Mouse (Mus musculus) G1E (cell line): Measurements from ENCODE around the gene Btbd18. TPM values are rescaled to one million over a fixed set of nuclear protein-coding genes. Genes with fewer than 3 reads are reported as not detected.

Source experiments
- ATAC-seq: 2 replicates; pipeline ENCODE4 v1.8.0; 2016; ENCODE audit warnings: mild to moderate bottlenecking; ENCODE audit not compliant: insufficient number of reproducible peaks, poor library complexity, low FRiP score, severe bottlenecking; ENCODE audit errors: extremely low read depth
- DNase-seq: peaks from one replicate; pipeline ENCODE4 v3.0.0; 2012; ENCODE audit warnings: low spot score
- H3K27me3 ChIP-seq: 2 replicates; pipeline ENCODE4 v1.6.1; 2012; ENCODE audit warnings: mild to moderate bottlenecking, low read length, inconsistent platforms; ENCODE audit not compliant: insufficient read depth
- H3K36me3 ChIP-seq: replicated peaks from 2 replicates; pipeline ENCODE3; 2012; ENCODE audit warnings: mild to moderate bottlenecking, inconsistent platforms
- H3K4me1 ChIP-seq: 2 replicates; pipeline ENCODE4 v1.6.1; 2012; ENCODE audit warnings: low read depth, low read length, inconsistent platforms, mixed read lengths; ENCODE audit not compliant: insufficient read depth
- H3K4me3 ChIP-seq: 2 replicates; pipeline ENCODE4 v1.5.1; 2012; ENCODE audit warnings: low read depth, mild to moderate bottlenecking, inconsistent platforms, low read length, moderate library complexity, mixed read lengths
- H3K9me3 ChIP-seq: replicated peaks from 2 replicates; pipeline ENCODE4 v1.6.1; 2012; ENCODE audit warnings: inconsistent platforms
- CTCF ChIP-seq: IDR thresholded peaks from 2 replicates; pipeline ENCODE4 v1.5.1; 2012; ENCODE audit warnings: low read depth, low read length, inconsistent platforms, mixed read lengths
- GATA1 ChIP-seq: IDR thresholded peaks from 2 replicates; pipeline ENCODE4 v1.6.1; 2012; ENCODE audit warnings: borderline replicate concordance, low read length, inconsistent platforms, mixed read lengths
- GATA2 ChIP-seq: IDR thresholded peaks from 2 replicates; pipeline ENCODE4 v1.6.1; 2012; ENCODE audit warnings: low read depth, low read length, inconsistent platforms, borderline replicate concordance
- POLR2AphosphoS5 ChIP-seq: IDR thresholded peaks from 2 replicates; pipeline ENCODE4 v1.6.1; 2012; ENCODE audit warnings: low read depth, low read length, inconsistent platforms; ENCODE audit not compliant: insufficient replicate concordance
- TAL1 ChIP-seq: conservative IDR thresholded peaks from 2 replicates; pipeline ENCODE4 v1.6.1; 2012; ENCODE audit warnings: low read depth, low read length, inconsistent platforms, mixed read lengths
- polyA plus RNA-seq: library from polyadenylated mRNA; stranded (reverse); fragments of >175 nt; gene quantifications from 2 replicates; pipeline ENCODE4 v1.2.3, GENCODE M21; 2012
- total RNA-seq, 2 experiments: library from RNA; stranded (forward) in 1 of 2; stranded (reverse) in 1 of 2; fragments of 200-1000 nt in 1 of 2; fragments of >200 nt in 1 of 2; fragmentation: Nextera tagmentation in 1 of 2; gene quantifications; 2 replicates each; pipeline ENCODE4 v1.2.3; 2014 to 2017

Btbd18 gene
- total and polyA plus RNA-seq, 3 experiments: 0.16 TPM; not detected in 2

- Histone ChIP-seq H3K36me3 (peaks cover 39% of the 10 kb centered on the region), H3K9me3 (no peaks in the 10 kb centered on the region), H3K27me3 (no peaks in the 10 kb centered on the region), H3K4me1 (peaks cover 60% of the 10 kb centered on the region), H3K4me3 (no peak overlapping the region)
- TF ChIP-seq GATA1 (no peak), TAL1 (no peak), GATA2 (no peak), CTCF (no peak), POLR2AphosphoS5 (no peak)
- ATAC-seq: no peak
- no peak for DNase-seq
Measured at GRCm38 (mm10) chr2:84634006-84634405, 24.9 kb upstream of the Btbd18 start.

- Histone ChIP-seq H3K4me1 (peaks cover 60% of the 10 kb centered on the region), H3K27me3 (no peaks in the 10 kb centered on the region), H3K9me3 (no peaks in the 10 kb centered on the region), H3K36me3 (peaks cover 34% of the 10 kb centered on the region), H3K4me3 (no peak overlapping the region)
- ATAC-seq (no peak), DNase-seq (no peak)
- TF ChIP-seq GATA2: no peak
- TF ChIP-seq POLR2AphosphoS5: no peak
- no peak for TF ChIP-seq TAL1
- TF ChIP-seq CTCF: no peak
- no peak for TF ChIP-seq GATA1
Measured at GRCm38 (mm10) chr2:84634934-84635482, 23.9 kb upstream of the Btbd18 start.

GRCm38 (mm10) chr2:84635611-84636010 is 23.3 kb upstream of the Btbd18 start:
- Histone ChIP-seq H3K4me1 (peaks cover 60% of the 10 kb centered on the region), H3K4me3 (no peak overlapping the region), H3K36me3 (peaks cover 35% of the 10 kb centered on the region), H3K27me3 (no peaks in the 10 kb centered on the region), H3K9me3 (no peaks in the 10 kb centered on the region)
- DNase-seq: no peak
- ATAC-seq: no peak
- TF ChIP-seq CTCF: no peak
- TF ChIP-seq GATA1: no peak
- TF ChIP-seq TAL1: no peak
- no peak for TF ChIP-seq GATA2
- no peak for TF ChIP-seq POLR2AphosphoS5

GRCm38 (mm10) chr2:84636231-84636741 is 22.6 kb upstream of the Btbd18 start:
- ATAC-seq (no peak), DNase-seq (no peak)
- Histone ChIP-seq H3K27me3 (no peaks in the 10 kb centered on the region), H3K4me1 (peaks cover 61% of the 10 kb centered on the region), H3K4me3 (no peak overlapping the region), H3K36me3 (peaks cover 39% of the 10 kb centered on the region), H3K9me3 (no peaks in the 10 kb centered on the region)
- no peak for TF ChIP-seq POLR2AphosphoS5
- no peak for TF ChIP-seq TAL1
- no peak for TF ChIP-seq CTCF
- no peak for TF ChIP-seq GATA1
- no peak for TF ChIP-seq GATA2

- H3K4me3 ChIP-seq: no peak overlapping the region
- no peaks in the 10 kb centered on the region for H3K27me3 ChIP-seq
- no peak for TF ChIP-seq TAL1
- TF ChIP-seq CTCF: no peak
- no peak for TF ChIP-seq POLR2AphosphoS5
- TF ChIP-seq GATA1: no peak
- TF ChIP-seq GATA2: no peak
- H3K9me3 ChIP-seq: no peaks in the 10 kb centered on the region
- DNase-seq (no peak), ATAC-seq (no peak)
- peaks cover 50% of the 10 kb centered on the region for H3K4me1 ChIP-seq
- H3K36me3 ChIP-seq: peaks cover 36% of the 10 kb centered on the region
Measured at GRCm38 (mm10) chr2:84637452-84638165, 21.3 kb upstream of the Btbd18 start.

- Histone ChIP-seq H3K4me1 (peaks cover 45% of the 10 kb centered on the region), H3K36me3 (peaks cover 38% of the 10 kb centered on the region), H3K27me3 (no peaks in the 10 kb centered on the region), H3K9me3 (no peaks in the 10 kb centered on the region), H3K4me3 (no peak overlapping the region)
- TF ChIP-seq TAL1: no peak
- TF ChIP-seq CTCF: no peak
- no peak for TF ChIP-seq GATA2
- TF ChIP-seq POLR2AphosphoS5: no peak
- no peak for TF ChIP-seq GATA1
- ATAC-seq: no peak
- no peak for DNase-seq
Measured at GRCm38 (mm10) chr2:84638428-84639220, 20.3 kb upstream of the Btbd18 start.
